Mouse (Mus musculus) heart, postnatal 0 days (tissue): ENCODE measurements around the gene Dcx.

Experiments used
- CTCF ChIP-seq: IDR thresholded peaks from 2 replicates; pipeline ENCODE4 v1.5.1; 2016; ENCODE audit warnings: antibody characterized with exemption, control low read depth, low read depth
- EP300 ChIP-seq: IDR thresholded peaks from 2 replicates; pipeline ENCODE4 v1.6.1; 2016; ENCODE audit warnings: antibody characterized with exemption, low read depth

- no peak for TF ChIP-seq CTCF
- no peak for TF ChIP-seq EP300
These were observed 106.6 kb downstream of the Dcx start for GRCm38 (mm10) chrX:143826521-143826920.
